Mouse (Mus musculus): Measurements from ENCODE around the gene Rab1b. TPM values are rescaled to one million over a fixed set of nuclear protein-coding genes. Genes with fewer than 3 reads are reported as not detected.
"Not testable (repeated sequence)": the region's sequence is repeated elsewhere in the genome, so short reads cannot be mapped to it uniquely, and the experiment has no call there.

Rab1b gene
- 203 TPM for polyA plus RNA-seq (2012; fragmentation: generic; extraction: Trizol)

DNA sequence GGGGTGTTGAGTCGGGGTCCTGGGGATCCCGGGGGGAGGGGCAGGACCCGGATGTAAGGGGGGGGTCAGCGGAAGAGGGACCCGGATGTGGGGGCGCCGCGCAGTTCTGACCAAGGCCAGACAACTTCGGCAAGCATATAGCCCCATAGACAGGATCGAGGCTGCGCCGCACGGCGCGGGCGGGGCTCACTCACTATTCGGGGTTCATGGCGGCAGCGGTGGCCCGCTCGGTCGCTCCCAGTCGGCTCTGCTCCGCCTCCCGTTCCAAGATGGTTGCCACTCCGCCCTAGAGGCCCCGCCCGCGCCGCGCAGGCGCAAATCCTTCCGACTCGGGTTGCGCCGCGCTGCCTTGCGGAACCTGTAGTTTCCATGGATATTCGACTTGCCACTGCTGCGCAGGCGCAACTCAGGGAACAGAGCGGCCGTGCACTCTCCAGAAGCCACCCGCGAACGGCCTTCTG, at the start of gene Rab1b:
Gene Rab1b, minus strand, starts transcription at position 342 of the 461 bp plus-strand sequence.
- Histone ChIP-seq H3K79me2 (ENCODE audit: control insufficient read depth, insufficient read depth) (peaks cover 16% of the 10 kb centered on the region), H3K4me3 (peak within 1 kb of the TSS; percentile 86), H3K27me3 (ENCODE audit: control insufficient read depth, insufficient read depth, insufficient read length) (no peaks in the 10 kb centered on the region), H3ac (ENCODE audit: control insufficient read depth, insufficient read length) (peak within 1 kb of the TSS; percentile 22), H3K36me3 (ENCODE audit: control insufficient read depth, insufficient read depth) (peaks cover 19% of the 10 kb centered on the region), H3K4me2 (ENCODE audit: low read depth) (peak within 1 kb of the TSS; percentile 90)
- TF ChIP-seq REST (IDR thresholded peaks at IDR 0.05; ENCODE audit: insufficient read depth, insufficient read length) (no peak), E2F4 (IDR thresholded peaks at IDR 0.05; ENCODE audit: insufficient read depth) (no peak), POLR2AphosphoS2 (IDR thresholded peaks at IDR 0.05; ENCODE audit: insufficient read length, low read depth) (peak; percentile 87), MYOG (IDR thresholded peaks at IDR 0.05; ENCODE audit: control insufficient read depth in 1 of 3, insufficient read depth in 1 of 3, insufficient read length in 2 of 3, low read depth in 2 of 3) (no peak), POLR2A (IDR thresholded peaks at IDR 0.05; ENCODE audit: insufficient read length, low read depth) (peak; percentile 81)

- no peaks in the 10 kb centered on the region for H3K36me3 ChIP-seq (ENCODE audit: control insufficient read depth, insufficient read depth)
- H3K4me3 ChIP-seq = no peak overlapping the region
- TF ChIP-seq TCF3 (IDR thresholded peaks at IDR 0.05; ENCODE audit: insufficient read length, low read depth) (no peak), REST (IDR thresholded peaks at IDR 0.05; ENCODE audit: insufficient read depth, insufficient read length) (no peak), CEBPB (IDR thresholded peaks at IDR 0.05; ENCODE audit: insufficient read depth, poor library complexity, severe bottlenecking) (no peak), MYOG (IDR thresholded peaks at IDR 0.05; ENCODE audit: control insufficient read depth in 1 of 3, insufficient read depth in 1 of 3, insufficient read length in 2 of 3, low read depth in 2 of 3) (no peak), E2F4 (IDR thresholded peaks at IDR 0.05; ENCODE audit: insufficient read depth) (no peak), MAX (IDR thresholded peaks at IDR 0.05; ENCODE audit: low read depth) (no peak), TCF12 (IDR thresholded peaks at IDR 0.05; ENCODE audit: insufficient read depth, poor library complexity, severe bottlenecking) (no peak), POLR2AphosphoS2 (IDR thresholded peaks at IDR 0.05; ENCODE audit: insufficient read length, low read depth) (no peak)
- H3ac ChIP-seq (ENCODE audit: control insufficient read depth, insufficient read length) = no peak overlapping the region
- no peaks in the 10 kb centered on the region for H3K79me2 ChIP-seq (ENCODE audit: control insufficient read depth, insufficient read depth)
- no peak overlapping the region for H3K4me2 ChIP-seq (ENCODE audit: low read depth)
- no peaks in the 10 kb centered on the region for H3K27me3 ChIP-seq (ENCODE audit: control insufficient read depth, insufficient read depth, insufficient read length)
Measured at GRCm38 (mm10) chr19:5152261-5152660, 45.4 kb upstream of the Rab1b start.

- H3ac ChIP-seq (ENCODE audit: control insufficient read depth, insufficient read length) = no peak overlapping the region
- H3K27me3 ChIP-seq (ENCODE audit: control insufficient read depth, insufficient read depth, insufficient read length) = no peaks in the 10 kb centered on the region
- no peaks in the 10 kb centered on the region for H3K36me3 ChIP-seq (ENCODE audit: control insufficient read depth, insufficient read depth)
- no peak overlapping the region for H3K4me3 ChIP-seq
- no peak overlapping the region for H3K4me2 ChIP-seq (ENCODE audit: low read depth)
- TF ChIP-seq POLR2A (IDR thresholded peaks at IDR 0.05; ENCODE audit: insufficient read length, low read depth) = no peak
- TF ChIP-seq MYOG (IDR thresholded peaks at IDR 0.05; ENCODE audit: control insufficient read depth in 1 of 3, insufficient read depth in 1 of 3, insufficient read length in 2 of 3, low read depth in 2 of 3) = no peak
- no peak for TF ChIP-seq USF1 (IDR thresholded peaks at IDR 0.05; ENCODE audit: low read depth)
- TF ChIP-seq POLR2AphosphoS2 (IDR thresholded peaks at IDR 0.05; ENCODE audit: insufficient read length, low read depth) = no peak
- no peak for TF ChIP-seq CEBPB (IDR thresholded peaks at IDR 0.05; ENCODE audit: insufficient read depth, poor library complexity, severe bottlenecking)
- no peak for TF ChIP-seq TCF12 (IDR thresholded peaks at IDR 0.05; ENCODE audit: insufficient read depth, poor library complexity, severe bottlenecking)
- no peak for TF ChIP-seq SRF (IDR thresholded peaks at IDR 0.05; ENCODE audit: control insufficient read depth, insufficient read length, low read depth)
- no peak for TF ChIP-seq REST (IDR thresholded peaks at IDR 0.05; ENCODE audit: insufficient read depth, insufficient read length)
- no peak for TF ChIP-seq TCF3 (IDR thresholded peaks at IDR 0.05; ENCODE audit: insufficient read length, low read depth)
- no peak for TF ChIP-seq MAX (IDR thresholded peaks at IDR 0.05; ENCODE audit: low read depth)
- TF ChIP-seq MYOD1 (IDR thresholded peaks at IDR 0.05; ENCODE audit: control insufficient read depth in 1 of 3, insufficient read length in 2 of 3, low read depth in 2 of 3) = no peak
- TF ChIP-seq E2F4 (IDR thresholded peaks at IDR 0.05; ENCODE audit: insufficient read depth) = no peak
- H3K79me2 ChIP-seq (ENCODE audit: control insufficient read depth, insufficient read depth) = no peaks in the 10 kb centered on the region
Measured at GRCm38 (mm10) chr19:5151741-5152140, 44.9 kb upstream of the Rab1b start.

- Histone ChIP-seq H3ac (ENCODE audit: control insufficient read depth, insufficient read length) (no peak overlapping the region), H3K36me3 (ENCODE audit: control insufficient read depth, insufficient read depth) (no peaks in the 10 kb centered on the region), H3K27me3 (ENCODE audit: control insufficient read depth, insufficient read depth, insufficient read length) (no peaks in the 10 kb centered on the region), H3K4me3 (no peak overlapping the region), H3K79me2 (ENCODE audit: control insufficient read depth, insufficient read depth) (no peaks in the 10 kb centered on the region), H3K4me2 (ENCODE audit: low read depth) (no peak overlapping the region)
- TF ChIP-seq CEBPB (IDR thresholded peaks at IDR 0.05; ENCODE audit: insufficient read depth, poor library complexity, severe bottlenecking) (no peak), POLR2AphosphoS2 (IDR thresholded peaks at IDR 0.05; ENCODE audit: insufficient read length, low read depth) (no peak), MYOD1 (IDR thresholded peaks at IDR 0.05; ENCODE audit: control insufficient read depth in 1 of 3, insufficient read length in 2 of 3, low read depth in 2 of 3) (peak in 1 of 3 experiments; percentile 4), TCF3 (IDR thresholded peaks at IDR 0.05; ENCODE audit: insufficient read length, low read depth) (no peak), TCF12 (IDR thresholded peaks at IDR 0.05; ENCODE audit: insufficient read depth, poor library complexity, severe bottlenecking) (no peak)
Measured at GRCm38 (mm10) chr19:5151331-5151730, 44.5 kb upstream of the Rab1b start.

DNA sequence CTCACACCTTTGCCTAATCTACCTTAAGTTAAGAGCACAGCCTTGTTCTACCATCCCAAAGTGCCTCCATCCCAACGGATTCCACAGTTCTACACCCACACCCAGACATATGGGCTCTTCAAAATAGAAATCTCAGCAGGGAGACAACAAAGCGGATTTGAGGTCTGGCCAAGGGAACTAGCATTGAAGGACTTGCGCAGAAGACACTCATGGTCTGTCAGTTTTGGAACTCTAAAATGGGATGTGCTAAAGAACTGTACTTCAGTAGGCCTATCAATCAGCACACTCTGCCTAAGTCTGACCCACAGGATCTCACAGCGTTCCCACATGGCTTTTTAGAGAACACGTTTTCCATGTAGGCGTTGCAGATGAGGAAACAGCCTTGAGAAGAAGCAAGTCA, 43.5 kb upstream of the Rab1b start:
- Histone ChIP-seq H3K36me3 (ENCODE audit: control insufficient read depth, insufficient read depth) (no peaks in the 10 kb centered on the region), H3K27me3 (ENCODE audit: control insufficient read depth, insufficient read depth, insufficient read length) (no peaks in the 10 kb centered on the region), H3K79me2 (ENCODE audit: control insufficient read depth, insufficient read depth) (no peaks in the 10 kb centered on the region), H3ac (ENCODE audit: control insufficient read depth, insufficient read length) (no peak overlapping the region), H3K4me3 (no peak overlapping the region), H3K4me2 (ENCODE audit: low read depth) (no peak overlapping the region)
- TF ChIP-seq E2F4 (IDR thresholded peaks at IDR 0.05; ENCODE audit: insufficient read depth) (no peak), TCF12 (IDR thresholded peaks at IDR 0.05; ENCODE audit: insufficient read depth, poor library complexity, severe bottlenecking) (no peak), MYOD1 (IDR thresholded peaks at IDR 0.05; ENCODE audit: control insufficient read depth in 1 of 3, insufficient read length in 2 of 3, low read depth in 2 of 3) (no peak)

GRCm38 (mm10) chr19:5149041-5149440, 42.2 kb upstream of the Rab1b start:
- not testable (repeated sequence) for H3K36me3 ChIP-seq (ENCODE audit: control insufficient read depth, insufficient read depth); H3ac ChIP-seq (ENCODE audit: control insufficient read depth, insufficient read length); H3K4me2 ChIP-seq (ENCODE audit: low read depth)

More at GRCm38 (mm10) chr19:5149041-5149440, 42.2 kb upstream of the Rab1b start:
- H3K79me2 ChIP-seq (ENCODE audit: control insufficient read depth, insufficient read depth); H3K27me3 ChIP-seq (ENCODE audit: control insufficient read depth, insufficient read depth, insufficient read length); H3K4me3 ChIP-seq: not testable (repeated sequence)
